Mouse (Mus musculus): ENCODE measurements around the gene Naa15.

Gene Naa15

GRCm38 (mm10) chr3:51517878-51518762 lies 103.2 kb downstream of the Naa15 start:
- DNase-seq: no peak

DNA sequence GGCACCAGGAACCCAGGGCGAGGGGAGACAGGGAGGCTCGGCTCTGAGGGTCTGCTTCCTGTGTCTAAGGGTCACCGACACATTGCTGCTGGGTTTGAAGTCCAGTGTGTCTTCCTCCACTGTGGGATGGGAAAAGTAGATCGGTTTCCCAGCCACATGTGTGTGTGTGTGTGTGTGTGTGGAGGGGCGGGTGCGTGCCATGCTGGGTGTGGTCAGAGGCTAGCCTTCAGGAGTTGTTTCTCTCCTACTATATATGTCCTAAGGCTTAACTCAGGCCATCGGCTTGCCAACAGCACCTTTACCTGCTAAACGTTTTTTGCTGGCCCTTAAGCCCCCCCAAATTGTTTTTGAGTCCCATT lies 103.8 kb downstream of the Naa15 start:
- no peak for DNase-seq

DNA sequence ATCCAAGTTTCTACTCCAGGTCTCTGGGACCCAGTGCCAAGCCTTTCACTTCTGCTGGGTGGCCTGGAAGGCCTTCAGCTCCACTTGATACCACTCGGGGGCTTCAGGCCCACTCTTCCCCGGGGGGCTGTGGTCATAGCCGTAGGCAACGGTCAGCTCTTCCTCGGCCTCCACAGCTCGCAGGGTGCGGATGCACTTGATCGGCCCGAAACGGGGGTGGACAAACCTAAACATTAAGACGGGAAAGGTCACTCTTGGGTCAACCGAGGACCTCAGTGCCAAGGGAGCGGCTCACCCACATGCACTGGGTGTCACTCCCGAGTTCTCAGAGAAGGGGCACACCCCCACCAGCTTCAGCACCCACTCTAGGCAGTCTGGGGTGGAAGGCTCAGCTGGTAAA lies 106.3 kb downstream of the Naa15 start:
- no peak for DNase-seq

DNA sequence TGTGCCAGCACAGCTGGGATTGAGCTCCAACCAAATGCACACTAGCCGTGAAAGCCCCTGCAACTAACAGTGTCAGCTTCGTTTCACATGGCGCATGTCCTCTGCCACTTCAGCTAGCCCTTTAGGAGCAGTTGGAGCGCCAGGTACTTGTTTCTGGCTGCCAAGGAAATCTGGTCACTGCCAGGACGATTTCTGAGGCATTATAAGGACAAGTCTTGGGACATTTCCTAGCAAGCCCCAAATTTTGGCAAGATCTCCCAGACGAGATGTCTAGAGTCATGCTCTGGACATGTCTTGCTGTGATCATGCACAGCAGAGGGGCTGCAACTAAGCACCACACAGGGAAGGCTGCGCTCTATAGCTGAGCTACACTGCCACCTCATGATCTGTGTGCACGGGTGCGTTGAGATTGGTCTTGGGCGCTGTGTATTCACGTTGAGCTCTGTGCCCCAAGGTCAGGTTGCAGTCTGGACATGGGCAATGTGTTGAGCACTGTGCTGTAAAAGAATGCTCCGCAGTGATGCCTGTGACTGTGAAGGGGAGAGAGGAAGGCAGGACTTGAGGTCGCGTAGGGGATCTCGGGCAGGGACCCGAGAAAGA lies 110.3 kb downstream of the Naa15 start:
- DNase-seq: no peak

All from thymus, adult 18-20 months (tissue).